Mouse (Mus musculus): ENCODE measurements around the gene Olfr134.
"Not testable (repeated sequence)": the region's sequence is repeated elsewhere in the genome, so short reads cannot be mapped to it uniquely, and the experiment has no call there.

Olfr134 gene

GRCm38 (mm10) chr17:38171088-38171487, at the start of gene Olfr134:
Olfr134 (plus strand) TSS chr17:38171388.
- no peak for DNase-seq

GRCm38 (mm10) chr17:38124199-38124598, 47.0 kb upstream of the Olfr134 start:
- DNase-seq: not testable (repeated sequence)

- not testable (repeated sequence) for DNase-seq
Observed at GRCm38 (mm10) chr17:38125371-38125770, 45.8 kb upstream of the Olfr134 start.

GRCm38 (mm10) chr17:38134426-38134825, 36.8 kb upstream of the Olfr134 start, which contains the start of gene Olfr132:
Olfr132 (minus strand) TSS chr17:38134526.
- no peak for DNase-seq

- DNase-seq: no peak
Observed at GRCm38 (mm10) chr17:38144981-38145380, 26.2 kb upstream of the Olfr134 start, which contains the start of gene Olfr133. Olfr133 (plus strand) TSS chr17:38145281.

- DNase-seq: no peak
Observed at GRCm38 (mm10) chr17:38204035-38204434, 32.8 kb downstream of the Olfr134 start, which contains the start of gene Olfr135. Olfr135 (plus strand) TSS chr17:38204335.
